Mouse (Mus musculus): ENCODE data around the gene Cdkn2aipnl.

GRCm38 (mm10) chr11:51921355-51922125 is 45.9 kb upstream of the Cdkn2aipnl start:
- no peak for TF ChIP-seq POLR2A (IDR thresholded peaks at IDR 0.05; ENCODE audit: control insufficient read depth, extremely low read depth, insufficient read depth, low read length, poor library complexity)
- no peak for TF ChIP-seq CTCF (IDR thresholded peaks at IDR 0.05; ENCODE audit: borderline replicate concordance, control insufficient read depth, extremely low read depth, insufficient read depth, low read length, poor library complexity)
